Mouse (Mus musculus): Measurements from ENCODE around the gene Dctn2.

GRCm38 (mm10) chr10:127228897-127229296 is 37.3 kb upstream of the Dctn2 start:
- TF ChIP-seq POLR2A (IDR thresholded peaks at IDR 0.05; ENCODE audit: low read depth, low read length) (no peak), CTCF (IDR thresholded peaks at IDR 0.05; ENCODE audit: borderline replicate concordance, insufficient read depth, low read length) (no peak)
